Mouse (Mus musculus): ENCODE results near the gene Kcnmb2.

The Kcnmb2 gene

DNA sequence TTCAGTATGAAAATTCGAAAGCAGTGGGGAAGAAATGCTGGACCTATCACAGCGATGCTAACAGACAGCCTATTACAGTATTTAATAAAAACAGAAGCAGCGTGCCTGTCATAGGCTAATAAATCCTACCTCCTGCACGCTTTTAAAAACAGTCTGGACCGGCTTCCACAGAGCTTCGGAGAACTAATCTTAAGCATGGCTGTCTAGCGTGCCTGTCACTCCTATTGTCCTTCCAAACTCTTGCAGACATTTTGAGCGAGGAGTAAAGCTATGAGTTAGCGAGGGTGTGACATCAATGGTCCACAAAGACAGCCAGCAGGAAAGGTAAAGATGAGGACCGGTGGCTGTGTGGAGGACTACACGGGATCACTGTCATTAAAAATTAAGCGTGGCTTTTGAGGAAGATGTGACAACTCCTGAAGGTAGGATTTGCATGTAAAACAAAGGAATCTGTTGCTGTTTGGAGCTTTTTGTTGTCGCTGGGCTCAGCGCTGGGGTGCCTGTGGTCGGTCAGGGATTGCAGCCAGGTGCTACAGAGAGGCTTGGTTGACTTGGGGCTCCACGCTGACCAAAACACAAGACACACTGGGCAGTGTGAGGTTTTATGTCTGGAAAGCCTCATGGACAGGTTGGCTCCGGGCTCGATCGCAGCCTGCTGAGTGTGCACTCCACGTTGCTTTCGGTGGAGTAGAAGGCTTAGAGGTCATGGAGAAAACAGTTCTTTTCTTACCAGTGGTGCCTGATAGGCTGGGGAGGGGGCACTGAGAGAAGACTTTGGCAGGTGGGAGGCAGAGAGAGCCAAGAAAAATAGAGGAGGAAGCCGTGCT, at the start of gene Kcnmb2:
Kcnmb2 (plus strand) TSS at position 4 of the 827 bp plus-strand sequence.
- DNase-seq (ENCODE audit: low spot score in 2 of 2) = no peak

- DNase-seq (ENCODE audit: low spot score in 2 of 2) = no peak
Observed at GRCm38 (mm10) chr3:31863522-31863921, 38.8 kb upstream of the Kcnmb2 start.

DNA sequence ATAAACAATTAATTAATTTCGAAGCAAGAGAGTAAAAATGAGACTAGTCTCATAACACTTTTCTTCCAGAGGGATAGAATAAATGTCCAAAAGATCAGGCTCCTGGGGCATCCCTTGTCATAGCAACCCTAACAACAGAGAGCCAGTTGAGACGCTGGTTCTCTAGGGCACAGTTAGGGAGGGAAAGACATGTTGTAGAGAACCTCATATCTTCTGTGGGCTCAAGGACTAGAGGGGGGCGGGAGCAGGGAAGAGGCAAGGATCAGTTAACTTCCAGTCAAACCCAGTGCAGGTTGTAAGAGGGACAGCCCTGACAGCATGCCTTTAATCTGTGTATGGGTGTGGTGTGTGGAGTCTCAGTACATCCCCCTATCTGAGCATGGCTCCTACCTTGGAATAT, 38.2 kb upstream of the Kcnmb2 start:
- DNase-seq (ENCODE audit: low spot score in 2 of 2) = no peak

DNA sequence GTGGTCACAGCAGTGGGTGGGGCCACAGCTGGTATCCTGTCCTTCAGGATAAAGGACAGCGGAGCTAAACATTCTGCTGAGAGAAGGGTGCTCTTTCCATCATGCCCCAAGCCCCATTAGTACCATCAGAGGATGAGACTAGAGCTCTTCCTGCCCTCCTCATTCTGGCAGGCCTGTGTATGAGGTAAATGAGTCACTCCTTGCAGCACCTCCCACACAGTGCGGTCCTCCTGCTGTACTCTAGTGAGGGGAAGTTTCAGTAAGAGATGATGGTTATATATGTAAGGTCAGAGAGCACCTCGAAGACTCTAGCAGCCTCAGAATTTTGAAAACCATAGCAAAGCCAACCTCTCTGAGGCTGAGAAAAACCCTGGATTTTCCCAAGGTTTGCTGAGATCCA, 30.8 kb upstream of the Kcnmb2 start:
- DNase-seq (ENCODE audit: low spot score in 2 of 2) = peak in 1 of 2 experiments; percentile 8

DNA sequence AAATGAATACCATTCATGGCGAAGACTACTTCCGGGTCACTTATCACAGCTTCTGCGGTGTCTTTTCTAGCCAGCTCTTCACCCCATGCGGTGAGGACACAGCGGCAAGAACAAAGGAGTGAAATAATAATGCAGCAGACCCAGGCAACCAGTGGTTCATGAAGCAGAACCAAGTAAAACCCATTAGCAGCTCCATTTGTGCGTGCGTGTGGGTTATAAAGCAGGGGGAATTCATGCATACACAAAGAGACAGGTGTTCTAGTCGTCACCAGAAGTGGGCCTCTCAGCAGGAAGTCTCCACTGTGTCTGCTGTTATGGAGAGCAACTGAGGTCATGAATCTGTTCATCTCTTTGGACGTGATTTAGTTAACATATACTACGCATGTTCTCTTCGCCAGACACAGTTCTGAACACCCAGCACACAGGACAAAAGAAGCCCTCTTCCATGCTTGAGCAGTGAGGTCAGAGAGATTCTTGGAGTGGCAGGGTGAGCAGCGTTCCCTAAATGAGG, 19.6 kb upstream of the Kcnmb2 start:
- DNase-seq (ENCODE audit: low spot score in 2 of 2) = no peak

DNA sequence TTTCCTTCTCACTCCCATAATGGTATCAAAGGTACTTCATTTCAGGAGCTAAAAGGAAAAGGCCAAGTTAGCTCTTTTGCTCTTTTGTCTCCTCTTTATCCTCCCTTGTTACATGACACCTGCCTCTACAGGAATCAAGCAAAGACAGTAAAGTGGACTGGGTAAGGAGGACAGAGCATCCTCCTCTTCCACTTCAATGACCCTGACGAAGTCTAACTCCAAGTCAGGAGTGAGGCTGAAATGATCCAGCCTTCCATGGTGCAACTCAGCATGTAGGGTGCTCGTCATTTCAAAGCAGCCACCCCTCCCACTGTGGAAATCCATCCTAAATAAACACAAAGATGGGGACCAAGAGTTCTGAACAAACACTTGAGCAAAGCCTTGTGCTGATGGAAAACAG, 9.7 kb upstream of the Kcnmb2 start:
- no peak for DNase-seq (ENCODE audit: low spot score in 2 of 2)

DNA sequence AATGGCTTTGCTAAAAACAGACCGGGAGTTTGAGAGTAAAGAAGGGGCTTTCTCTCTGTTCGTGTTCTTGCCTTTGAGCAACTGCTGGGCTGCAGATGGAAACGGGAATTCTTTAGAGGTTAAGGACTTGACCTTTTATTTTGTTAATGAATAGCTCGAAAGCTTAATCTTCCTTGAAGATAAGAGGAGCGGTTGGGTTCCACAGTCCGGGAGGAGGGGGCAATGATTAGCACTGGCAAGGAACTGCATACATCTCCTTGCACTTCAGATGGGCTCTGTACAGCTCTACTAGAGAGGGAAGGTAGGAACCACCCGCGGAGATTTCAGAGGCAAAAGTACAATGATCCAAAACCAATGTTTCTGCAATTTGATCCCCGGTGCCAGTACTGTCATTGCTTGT, 1.2 kb downstream of the Kcnmb2 start:
- no peak for DNase-seq (ENCODE audit: low spot score in 2 of 2)

DNA sequence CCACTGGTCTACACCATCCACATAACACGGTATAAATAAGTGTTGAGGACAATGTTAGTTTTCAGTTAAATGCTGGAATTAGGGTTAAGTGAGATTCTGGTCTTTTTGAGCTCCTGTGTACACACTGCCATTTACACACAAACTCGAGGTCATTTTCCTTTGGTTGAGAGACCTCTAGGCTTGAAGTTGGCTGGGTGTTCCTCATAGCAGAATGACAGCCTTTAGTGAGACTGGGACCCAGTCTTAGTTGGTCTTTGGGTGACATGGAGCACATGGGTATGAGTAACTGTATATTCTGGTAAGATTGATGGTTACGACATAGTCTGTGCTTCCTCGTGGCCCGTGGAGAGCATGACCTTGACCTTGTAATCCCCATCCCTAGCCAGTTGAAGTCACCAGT, 1.8 kb downstream of the Kcnmb2 start:
- no peak for DNase-seq (ENCODE audit: low spot score in 2 of 2)

- DNase-seq (ENCODE audit: low spot score in 2 of 2) = no peak
Observed at GRCm38 (mm10) chr3:31911168-31911567, 8.9 kb downstream of the Kcnmb2 start.

DNA sequence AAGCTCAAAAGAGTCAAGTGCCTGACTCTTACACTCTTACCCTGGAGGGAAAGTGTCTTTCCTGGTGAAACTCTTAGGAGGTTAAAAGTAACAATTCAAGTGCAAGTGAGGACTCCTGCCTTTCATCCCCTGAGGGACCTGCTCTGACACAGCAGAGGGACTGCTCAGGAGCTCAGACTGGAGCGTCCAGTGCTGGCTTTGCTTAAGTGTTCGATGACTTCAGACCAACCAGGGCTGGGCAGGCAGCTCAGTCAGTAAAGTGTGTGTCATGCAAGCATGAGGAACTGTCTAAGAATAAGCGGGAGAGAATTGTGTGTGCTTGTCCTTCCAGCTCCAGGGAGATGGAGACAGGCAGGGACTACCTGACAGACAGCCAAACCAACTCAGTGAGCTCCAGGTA, 9.4 kb downstream of the Kcnmb2 start:
- no peak for DNase-seq (ENCODE audit: low spot score in 2 of 2)

DNA sequence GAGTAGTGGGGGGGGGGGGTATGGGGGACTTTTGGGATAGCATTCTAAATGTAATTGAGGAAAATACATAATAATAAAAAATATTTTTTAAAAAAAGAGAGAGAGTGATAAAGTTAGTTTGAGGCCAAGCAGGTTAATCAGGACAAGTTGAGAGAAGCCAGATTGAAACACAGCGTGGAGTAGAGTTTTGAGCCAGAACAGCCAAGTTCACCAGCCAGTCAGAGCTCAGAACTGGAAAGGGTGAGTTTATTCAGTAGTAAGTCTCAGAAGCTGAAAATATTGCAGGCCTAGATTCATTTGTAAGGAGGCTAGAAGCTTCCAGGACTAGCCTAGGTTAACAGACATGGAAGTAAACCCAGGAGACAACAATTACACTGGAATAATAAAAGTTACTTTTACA, 26.2 kb downstream of the Kcnmb2 start:
- DNase-seq (ENCODE audit: low spot score in 2 of 2) = no peak

DNA sequence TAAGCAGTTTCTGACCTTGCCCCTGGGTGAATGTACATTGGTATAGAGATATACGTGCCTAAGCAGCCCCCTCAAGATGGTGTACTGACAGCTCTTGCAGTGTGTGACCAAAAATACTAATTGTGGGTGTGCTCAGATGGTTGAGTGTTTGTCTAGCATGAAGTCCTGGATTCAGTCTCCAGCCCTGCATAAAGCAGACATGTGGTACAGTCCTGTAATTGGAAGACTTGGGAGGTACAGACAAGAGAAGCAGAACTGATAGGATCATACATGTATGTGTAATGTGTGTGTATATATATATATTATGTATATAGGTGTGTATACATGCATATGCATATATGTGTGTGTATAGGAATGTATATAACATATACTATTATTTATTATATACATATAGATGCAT, 32.4 kb downstream of the Kcnmb2 start:
- DNase-seq (ENCODE audit: low spot score in 2 of 2) = no peak

- no peak for DNase-seq (ENCODE audit: low spot score in 2 of 2)
Observed at GRCm38 (mm10) chr3:31941478-31941877, 39.2 kb downstream of the Kcnmb2 start.

GRCm38 (mm10) chr3:31954213-31954612, 51.9 kb downstream of the Kcnmb2 start:
- no peak for DNase-seq (ENCODE audit: low spot score in 2 of 2)

- no peak for DNase-seq (ENCODE audit: low spot score in 2 of 2)
Observed at GRCm38 (mm10) chr3:31955004-31955403, 52.7 kb downstream of the Kcnmb2 start.

- no peak for DNase-seq (ENCODE audit: low spot score in 2 of 2)
Observed at GRCm38 (mm10) chr3:31959821-31960220, 57.5 kb downstream of the Kcnmb2 start.

DNA sequence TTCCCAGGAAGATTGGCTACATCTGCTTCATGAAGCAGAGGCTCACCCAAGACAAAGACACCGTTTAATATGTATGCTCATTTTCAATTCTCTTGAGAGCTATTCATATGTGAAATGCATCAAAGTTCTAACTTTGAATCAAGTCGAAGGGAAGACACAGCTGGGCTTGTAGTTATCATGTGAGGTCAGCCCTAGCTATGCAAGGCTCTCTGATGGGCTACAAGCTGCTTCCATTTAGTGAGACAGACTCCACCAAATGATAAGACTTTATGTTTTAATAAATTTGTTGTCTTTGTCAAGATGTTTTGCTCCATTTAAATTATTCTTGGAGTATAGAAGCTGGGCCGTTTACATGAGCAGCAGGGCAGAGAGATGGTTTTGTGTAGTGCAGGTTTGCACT, 58.9 kb downstream of the Kcnmb2 start:
- no peak for DNase-seq (ENCODE audit: low spot score in 2 of 2)

DNA sequence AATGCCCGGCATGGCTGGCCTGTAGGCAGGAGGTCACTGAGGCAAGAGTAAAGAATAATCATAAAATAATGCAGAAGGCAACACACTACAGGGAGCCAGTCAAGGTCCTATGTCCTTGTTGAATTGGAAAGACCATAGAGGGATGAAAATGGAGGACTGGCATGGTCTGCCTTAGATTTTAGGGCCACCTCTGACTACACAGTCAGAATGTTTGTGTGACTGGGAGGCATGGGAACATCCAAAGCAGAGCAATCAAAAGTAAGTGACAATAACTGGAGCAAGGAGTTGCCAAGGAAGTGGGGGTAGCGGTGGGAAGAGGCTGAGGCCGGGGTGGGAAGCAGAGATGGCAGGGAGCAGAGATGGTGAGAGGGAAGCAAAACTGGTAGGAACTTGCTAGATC, 60.8 kb downstream of the Kcnmb2 start:
- no peak for DNase-seq (ENCODE audit: low spot score in 2 of 2)

DNA sequence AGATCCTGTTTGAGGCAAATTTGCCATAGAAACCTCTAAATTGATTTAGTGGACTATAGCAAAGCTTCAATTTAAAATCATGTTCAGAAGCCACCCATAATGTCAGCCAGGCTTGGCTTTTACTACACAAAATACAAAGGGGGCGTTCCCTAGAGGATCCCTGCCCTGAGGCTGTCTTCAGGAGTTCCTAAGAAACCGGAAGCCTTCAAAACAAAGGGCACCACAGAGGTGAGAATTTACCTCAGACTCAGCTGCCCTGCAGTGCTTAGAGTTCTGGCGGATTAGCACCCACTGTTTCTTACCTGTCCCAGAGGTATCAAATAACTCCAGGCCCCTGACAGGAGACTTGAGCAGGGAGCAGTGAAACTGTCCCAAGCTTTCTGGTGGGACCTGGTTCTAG, 77.4 kb downstream of the Kcnmb2 start:
- DNase-seq (ENCODE audit: low spot score in 2 of 2) = no peak

GRCm38 (mm10) chr3:31982444-31982843, 80.1 kb downstream of the Kcnmb2 start:
- DNase-seq (ENCODE audit: low spot score in 2 of 2) = no peak

- DNase-seq (ENCODE audit: low spot score in 2 of 2) = no peak
Observed at GRCm38 (mm10) chr3:31985103-31985502, 82.8 kb downstream of the Kcnmb2 start.

DNA sequence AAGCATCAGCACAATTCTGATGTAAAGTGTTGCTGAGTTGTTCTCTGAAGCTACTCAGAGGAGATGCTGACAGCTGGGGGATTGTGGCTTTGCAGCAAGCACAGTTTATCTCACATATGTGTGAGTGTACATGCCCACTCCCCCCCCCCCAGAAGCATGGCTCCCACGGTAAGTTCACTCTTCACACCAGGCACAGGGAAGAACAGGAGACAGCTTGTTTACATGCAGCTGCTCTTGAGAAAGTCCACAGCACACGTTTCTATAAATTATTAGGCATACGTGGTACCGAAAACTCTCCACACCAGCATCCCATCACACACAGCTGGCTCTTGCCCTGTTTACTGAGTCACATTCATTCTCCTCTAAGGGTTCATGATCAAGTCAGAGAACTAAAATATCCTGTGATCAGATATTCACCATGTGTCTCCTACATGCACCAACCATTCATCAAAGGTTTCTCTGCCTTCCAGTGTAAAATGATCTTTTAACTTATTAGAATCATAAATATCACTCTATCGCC, 89.3 kb downstream of the Kcnmb2 start:
- no peak for DNase-seq (ENCODE audit: low spot score in 2 of 2)

GRCm38 (mm10) chr3:32011566-32011965, 109.3 kb downstream of the Kcnmb2 start:
- DNase-seq (ENCODE audit: low spot score in 2 of 2) = no peak
